Mouse (Mus musculus) heart, postnatal 10 days (tissue): ENCODE data around the gene Qtrt2. TPM values are rescaled to one million over a fixed set of nuclear protein-coding genes. Genes with fewer than 3 reads are reported as not detected.

Source experiments
- DNase-seq, 2 experiments: peaks; one replicate each; pipeline ENCODE4 v3.0.0; 2021
- intact Hi-C: fragments of 180-260 bp; cut with DNase I; formaldehyde crosslinking; loops from one replicate; pipeline ENCODE4 v1.15.1; 2025
- total RNA-seq, 2 experiments: library from RNA; stranded (reverse); gene quantifications; 2 replicates each; pipeline ENCODE4 v1.2.3; 2021

The Qtrt2 gene
- 10 to 100 TPM; 20.0 to 21.0 TPM for total RNA-seq

GRCm38 (mm10) chr16:43926341-43926859 lies at the start of gene Qtrt2:
Qtrt2 (minus strand) TSS chr16:43926809.
- intact Hi-C loops = no loop called here
- no peak for DNase-seq

GRCm38 (mm10) chr16:43973606-43974220 lies 47.1 kb upstream of the Qtrt2 start:
- intact Hi-C loops = no loop called here

GRCm38 (mm10) chr16:43973147-43973546 lies 46.5 kb upstream of the Qtrt2 start:
- intact Hi-C loops = no loop called here
- no peak for DNase-seq

More at GRCm38 (mm10) chr16:43973606-43974220, 47.1 kb upstream of the Qtrt2 start:
- no peak for DNase-seq

- intact Hi-C loops = no loop called here
Measured at GRCm38 (mm10) chr16:43972391-43972790, 45.8 kb upstream of the Qtrt2 start.

GRCm38 (mm10) chr16:43971741-43972140 lies 45.1 kb upstream of the Qtrt2 start:
- DNase-seq = no peak
- intact Hi-C loops = no loop called here

More at GRCm38 (mm10) chr16:43972391-43972790, 45.8 kb upstream of the Qtrt2 start:
- DNase-seq = no peak

- no peak for DNase-seq
- intact Hi-C loops = no loop called here
Measured at GRCm38 (mm10) chr16:43971189-43971588, 44.6 kb upstream of the Qtrt2 start.

- intact Hi-C loops = no loop called here
- no peak for DNase-seq
Measured at GRCm38 (mm10) chr16:43970426-43970825, 43.8 kb upstream of the Qtrt2 start.

- no peak for DNase-seq
Measured at GRCm38 (mm10) chr16:43965781-43966389, 39.3 kb upstream of the Qtrt2 start.

GRCm38 (mm10) chr16:43963780-43964179 lies 37.2 kb upstream of the Qtrt2 start:
- intact Hi-C loops = no loop called here
- DNase-seq = no peak

More at GRCm38 (mm10) chr16:43965781-43966389, 39.3 kb upstream of the Qtrt2 start:
- intact Hi-C loops = no loop called here

- no peak for DNase-seq
- intact Hi-C loops = no loop called here
Measured at GRCm38 (mm10) chr16:43963291-43963690, 36.7 kb upstream of the Qtrt2 start.

GRCm38 (mm10) chr16:43958038-43958437 lies 31.4 kb upstream of the Qtrt2 start:
- no peak for DNase-seq
- intact Hi-C loops = no loop called here

- no peak for DNase-seq
- intact Hi-C loops = no loop called here
Measured at GRCm38 (mm10) chr16:43954913-43955312, 28.3 kb upstream of the Qtrt2 start.

- no peak for DNase-seq
Measured at GRCm38 (mm10) chr16:43951591-43951990, 25.0 kb upstream of the Qtrt2 start.

GRCm38 (mm10) chr16:43945869-43946268 lies 19.3 kb upstream of the Qtrt2 start:
- intact Hi-C loops = no loop called here
- no peak for DNase-seq

More at GRCm38 (mm10) chr16:43951591-43951990, 25.0 kb upstream of the Qtrt2 start:
- intact Hi-C loops = no loop called here

- intact Hi-C loops = no loop called here
- DNase-seq = no peak
Measured at GRCm38 (mm10) chr16:43945351-43945750, 18.7 kb upstream of the Qtrt2 start.

GRCm38 (mm10) chr16:43940846-43941245 lies 14.2 kb upstream of the Qtrt2 start:
- no peak for DNase-seq
- intact Hi-C loops = no loop called here

GRCm38 (mm10) chr16:43935892-43936291 lies 9.3 kb upstream of the Qtrt2 start:
- DNase-seq = no peak
- intact Hi-C loops = no loop called here

GRCm38 (mm10) chr16:43935367-43935766 lies 8.8 kb upstream of the Qtrt2 start:
- intact Hi-C loops = no loop called here
- no peak for DNase-seq

- DNase-seq = no peak
- intact Hi-C loops = no loop called here
Measured at GRCm38 (mm10) chr16:43934856-43935255, 8.2 kb upstream of the Qtrt2 start.

GRCm38 (mm10) chr16:43933041-43933440 lies 6.4 kb upstream of the Qtrt2 start:
- intact Hi-C loops = no loop called here
- no peak for DNase-seq

- no peak for DNase-seq
- intact Hi-C loops = no loop called here
Measured at GRCm38 (mm10) chr16:43932319-43932718, 5.7 kb upstream of the Qtrt2 start.

GRCm38 (mm10) chr16:43931502-43931901 lies 4.9 kb upstream of the Qtrt2 start:
- no peak for DNase-seq
- intact Hi-C loops = no loop called here
